In genomic region chr11:61476786-61477382, GRCm38 (mm10) we compare ENCODE assay signal across 9 mouse cellular contexts. TPM values are rescaled to one million over a fixed set of nuclear protein-coding genes. Genes with fewer than 3 reads are reported as not detected.
DNase-seq lines count a peak whose midpoint lies in the region; ATAC-seq and TF ChIP-seq lines count a peak whose summit lies in the region.
"Had no signal": no experiment of that assay in that cellular context is flagged by ENCODE, and none has a peak within 500 bp of the region (broad histone marks: within the 10 kb centered on the region; RNA-seq: fewer than 3 reads in every experiment).

No protein-coding gene starts in this region.

- TF ChIP-seq CTCF in testis, adult 2 months (IDR thresholded peaks at IDR 0.05; ENCODE audit: control insufficient read depth, insufficient read depth, insufficient replicate concordance, low read depth, low read length) = no peak
- no peak for TF ChIP-seq CTCF in kidney, postnatal 0 days (IDR thresholded peaks at IDR 0.05; ENCODE audit: low read depth)

- H3K9me3 ChIP-seq in forebrain, embryonic 12.5 days = no peaks in the 10 kb centered on the region
- H3K9me3 ChIP-seq in kidney, postnatal 0 days (replicated peaks; ENCODE audit: low read length) = no peaks in the 10 kb centered on the region
- H3K9me3 ChIP-seq in stomach, embryonic 14.5 days (ENCODE audit: control insufficient read depth, low read depth, low read length) = no peaks in the 10 kb centered on the region

- H3K4me2 ChIP-seq in forebrain, embryonic 12.5 days = peak overlapping the region; percentile 43
- peak overlapping the region; percentile 55 for H3K4me2 ChIP-seq in kidney, postnatal 0 days (ENCODE audit: low read length)
- H3K4me2 ChIP-seq in stomach, embryonic 14.5 days (replicated peaks; ENCODE audit: low read depth, low read length) = peak overlapping the region; percentile 6

- H3K9ac ChIP-seq in forebrain, embryonic 12.5 days = no peak overlapping the region
- no peak overlapping the region for H3K9ac ChIP-seq in kidney, postnatal 0 days (ENCODE audit: low read depth, low read length)
- no peak overlapping the region for H3K9ac ChIP-seq in stomach, embryonic 14.5 days (replicated peaks; ENCODE audit: low read depth, low read length)

- H3K27ac ChIP-seq in testis, adult 2 months (ENCODE audit: control insufficient read depth, insufficient read depth, low read depth, low read length) = no peak overlapping the region
- H3K27ac ChIP-seq in forebrain, embryonic 12.5 days = no peak overlapping the region
- H3K27ac ChIP-seq in kidney, postnatal 0 days = 0 out of 2 replicates have a peak overlapping the region, but pooled peaks have one; percentile 13
- H3K27ac ChIP-seq in stomach, embryonic 14.5 days (ENCODE audit: low read length) = no peak overlapping the region

- H3K4me3 ChIP-seq in testis, adult 2 months (ENCODE audit: control insufficient read depth, low read depth, low read length) = peak overlapping the region; percentile 56
- H3K4me3 ChIP-seq in forebrain, embryonic 12.5 days (replicated peaks) = peak overlapping the region; percentile 7; the same call in 1 of the 2 replicates
- peak overlapping the region; percentile 19 for H3K4me3 ChIP-seq in kidney, postnatal 0 days (replicated peaks; ENCODE audit: low read depth, low read length)
- no peak overlapping the region for H3K4me3 ChIP-seq in stomach, embryonic 14.5 days (ENCODE audit: low read depth, low read length)

- no peaks in the 10 kb centered on the region for H3K36me3 ChIP-seq in testis, adult 2 months (ENCODE audit: control insufficient read depth, insufficient read depth, low read length)
- no peaks in the 10 kb centered on the region for H3K36me3 ChIP-seq in forebrain, embryonic 12.5 days (replicated peaks)
- no peaks in the 10 kb centered on the region for H3K36me3 ChIP-seq in kidney, postnatal 0 days (ENCODE audit: insufficient read depth, low read length)
- no peaks in the 10 kb centered on the region for H3K36me3 ChIP-seq in stomach, embryonic 14.5 days (ENCODE audit: control insufficient read depth, insufficient read depth, low read length)

- DNase-seq in testis, postnatal 14 days (ENCODE audit: low spot score) = no peak
- peak; percentile 35 for DNase-seq in kidney, postnatal 0 days (ENCODE audit: low spot score)
- DNase-seq in gastrocnemius, adult 8-10 months (ENCODE audit: low spot score in 2 of 2) = no peak
- no peak for DNase-seq in left cerebral cortex, adult 8-10 months (ENCODE audit: low spot score in 2 of 2)
- DNase-seq in adrenal gland, adult (ENCODE audit: inconsistent age in 2 of 2, low spot score in 1 of 2) = no peak

- WGBS in forebrain, embryonic 12.5 days = 53% methylated on average over 12 of the region's 12 CpGs
- 41% methylated on average over 12 of the region's 12 CpGs for WGBS in kidney, postnatal 0 days
- WGBS in stomach, embryonic 14.5 days = 28% methylated on average over 12 of the region's 12 CpGs

- H3K4me1 ChIP-seq in testis, adult 2 months (ENCODE audit: control insufficient read depth, insufficient read depth, low read length) = peaks cover 6% of the 10 kb centered on the region
- peaks cover 15% of the 10 kb centered on the region for H3K4me1 ChIP-seq in forebrain, embryonic 12.5 days
- H3K4me1 ChIP-seq in kidney, postnatal 0 days (replicated peaks; ENCODE audit: insufficient read depth, low read length) = peaks cover 8% of the 10 kb centered on the region; the same call in 1 of the 2 replicates
- peaks cover 9% of the 10 kb centered on the region for H3K4me1 ChIP-seq in stomach, embryonic 14.5 days (ENCODE audit: control insufficient read depth, insufficient read depth, low read length)

- TF ChIP-seq POLR2A in testis, adult 2 months (IDR thresholded peaks at IDR 0.05; ENCODE audit: control insufficient read depth, low read depth, low read length) = no peak

- H3K27me3 ChIP-seq in testis, adult 2 months (ENCODE audit: control insufficient read depth, insufficient read depth, low read length) = no peaks in the 10 kb centered on the region
- H3K27me3 ChIP-seq in forebrain, embryonic 12.5 days = peaks cover 9% of the 10 kb centered on the region; the same call in 1 of the 2 replicates
- no peaks in the 10 kb centered on the region for H3K27me3 ChIP-seq in kidney, postnatal 0 days (ENCODE audit: insufficient read depth, low read length)
- H3K27me3 ChIP-seq in stomach, embryonic 14.5 days (ENCODE audit: control insufficient read depth, insufficient read depth, low read length) = no peaks in the 10 kb centered on the region

- no peak for ATAC-seq in forebrain, embryonic 12.5 days (ENCODE audit: low FRiP score)
- ATAC-seq in kidney, postnatal 0 days (replicated peaks; ENCODE audit: low FRiP score, low read depth) = no peak; the same call in 1 of the 2 replicates
- no peak for ATAC-seq in stomach, embryonic 14.5 days (ENCODE audit: insufficient number of reproducible peaks, insufficient read depth, low FRiP score, low read depth)

RNA-seq across cellular contexts. Expression of gene Mfap4, which starts 8.3 kb away (rescaled TPM):
- polyA plus RNA-seq in testis, adult 2 months (2012; rRNA removed) = 24.6 and 29.5 TPM in 2 replicates
- polyA plus RNA-seq in forebrain, embryonic 12.5 days (2016; fragmentation: Nextera tagmentation; extraction: Ambion mirVana) = 66.9 and 69.4 TPM in 2 replicates
- polyA plus RNA-seq in kidney, postnatal 0 days (2015; fragmentation: Nextera tagmentation; extraction: Ambion mirVana) = 100 and 114 TPM in 2 replicates
- polyA plus RNA-seq in stomach, embryonic 14.5 days (2014; fragmentation: Nextera tagmentation; extraction: Ambion mirVana) = 367 and 408 TPM in 2 replicates
- 1 to 10 TPM; 3.1 to 7.2 (median 4.4) TPM for total RNA-seq in gastrocnemius, adult 8-10 months (2022)
- total RNA-seq in left cerebral cortex, adult 8-10 months (2022) = 1 to 10 TPM; 1.9 to 4.0 (median 3.1) TPM

RNA-seq across cellular contexts. Expression of gene Mapk7, which starts 17.3 kb away (rescaled TPM):
- 9.6 and 10.6 TPM in 2 replicates for polyA plus RNA-seq in testis, adult 2 months (2012; rRNA removed)
- polyA plus RNA-seq in forebrain, embryonic 12.5 days (2016; fragmentation: Nextera tagmentation; extraction: Ambion mirVana) = 93.4 and 95.7 TPM in 2 replicates
- polyA plus RNA-seq in kidney, postnatal 0 days (2015; fragmentation: Nextera tagmentation; extraction: Ambion mirVana) = 30.9 and 36.3 TPM in 2 replicates
- polyA plus RNA-seq in stomach, embryonic 14.5 days (2014; fragmentation: Nextera tagmentation; extraction: Ambion mirVana) = 47.4 and 47.7 TPM in 2 replicates
- 1 to 10 TPM; 2.0 to 4.6 (median 2.3) TPM for total RNA-seq in gastrocnemius, adult 8-10 months (2022)
- 10 to 100 TPM; 19.5 to 22.4 (median 21.0) TPM for total RNA-seq in left cerebral cortex, adult 8-10 months (2022)

RNA-seq across cellular contexts. Expression of gene Rnf112, which starts 23.0 kb away (rescaled TPM):
- 18.2 and 18.4 TPM in 2 replicates for polyA plus RNA-seq in testis, adult 2 months (2012; rRNA removed)
- polyA plus RNA-seq in forebrain, embryonic 12.5 days (2016; fragmentation: Nextera tagmentation; extraction: Ambion mirVana) = 7.2 and 7.7 TPM in 2 replicates
- 0.05 and 0.13 TPM in 2 replicates for polyA plus RNA-seq in kidney, postnatal 0 days (2015; fragmentation: Nextera tagmentation; extraction: Ambion mirVana)
- 1.4 and 1.6 TPM in 2 replicates for polyA plus RNA-seq in stomach, embryonic 14.5 days (2014; fragmentation: Nextera tagmentation; extraction: Ambion mirVana)
- total RNA-seq in gastrocnemius, adult 8-10 months (2022) = under 1 TPM in 1 of 4 experiments, not detected in 3; 0.08 TPM
- 100 to 1,000 TPM; 223 to 281 (median 257) TPM for total RNA-seq in left cerebral cortex, adult 8-10 months (2022)
- total RNA-seq: liver, adult 2 months had no signal
- polyA plus RNA-seq: liver, adult 2 months had no signal

RNA-seq across cellular contexts. Expression of gene B9d1, which starts 28.1 kb away (rescaled TPM):
- polyA plus RNA-seq in testis, adult 2 months (2012; rRNA removed) = 295 and 310 TPM in 2 replicates
- 34.6 and 35.6 TPM in 2 replicates for polyA plus RNA-seq in forebrain, embryonic 12.5 days (2016; fragmentation: Nextera tagmentation; extraction: Ambion mirVana)
- polyA plus RNA-seq in kidney, postnatal 0 days (2015; fragmentation: Nextera tagmentation; extraction: Ambion mirVana) = 32.9 and 33.8 TPM in 2 replicates
- 29.6 and 43.7 TPM in 2 replicates for polyA plus RNA-seq in stomach, embryonic 14.5 days (2014; fragmentation: Nextera tagmentation; extraction: Ambion mirVana)
- total RNA-seq in gastrocnemius, adult 8-10 months (2022) = 1 to 10 TPM; 2.9 to 7.2 (median 4.7) TPM
- total RNA-seq in left cerebral cortex, adult 8-10 months (2022) = 10 to 100 TPM; 46.9 to 57.8 (median 47.2) TPM
